Mouse (Mus musculus): Measurements from ENCODE around the gene Dcps. TPM values are rescaled to one million over a fixed set of nuclear protein-coding genes. Genes with fewer than 3 reads are reported as not detected.

The Dcps gene
- polyA plus RNA-seq (2012; ENCODE audit: insufficient read depth, insufficient read length, low replicate concordance, missing spikeins) = not detected in 2 replicates

- TF ChIP-seq CTCF (IDR thresholded peaks at IDR 0.05; ENCODE audit: insufficient read depth, low read depth, low read length) (no peak), POLR2A (IDR thresholded peaks at IDR 0.05; ENCODE audit: insufficient read depth, low read depth, low read length) (peak; percentile 78)
- peak within 1 kb of the TSS; percentile 62 for H3K4me3 ChIP-seq (ENCODE audit: insufficient read depth, low read depth, low read length)
- H3K27ac ChIP-seq (ENCODE audit: insufficient read depth, low read depth, low read length) = peak within 1 kb of the TSS; percentile 76
- 0 out of 2 replicates have a peak, but pooled peaks cover 2% of the 10 kb centered on the region for H3K4me1 ChIP-seq (ENCODE audit: control insufficient read depth, insufficient read depth, low read length)
- WGBS = 0% methylated on average over 38 of the region's 38 CpGs
Observed at GRCm38 (mm10) chr9:35175251-35176123, at the start of gene Dcps. Dcps (minus strand) TSS chr9:35176061.

GRCm38 (mm10) chr9:35223466-35223865 lies 47.6 kb upstream of the Dcps start:
- H3K4me3 ChIP-seq (ENCODE audit: insufficient read depth, low read depth, low read length) = no peak overlapping the region
- H3K27ac ChIP-seq (ENCODE audit: insufficient read depth, low read depth, low read length) = no peak overlapping the region
- WGBS = 98% methylated on average over 3 of the region's 3 CpGs
- TF ChIP-seq CTCF (IDR thresholded peaks at IDR 0.05; ENCODE audit: insufficient read depth, low read depth, low read length) (no peak), POLR2A (IDR thresholded peaks at IDR 0.05; ENCODE audit: insufficient read depth, low read depth, low read length) (no peak)
- no peaks in the 10 kb centered on the region for H3K4me1 ChIP-seq (ENCODE audit: control insufficient read depth, insufficient read depth, low read length)

GRCm38 (mm10) chr9:35217963-35218362 lies 42.1 kb upstream of the Dcps start:
- TF ChIP-seq CTCF (IDR thresholded peaks at IDR 0.05; ENCODE audit: insufficient read depth, low read depth, low read length) (no peak), POLR2A (IDR thresholded peaks at IDR 0.05; ENCODE audit: insufficient read depth, low read depth, low read length) (no peak)
- H3K4me3 ChIP-seq (ENCODE audit: insufficient read depth, low read depth, low read length) = no peak overlapping the region
- WGBS = 61% methylated on average over 1 of the region's 1 CpGs

GRCm38 (mm10) chr9:35211573-35212511 lies 36.0 kb upstream of the Dcps start:
- no peak for TF ChIP-seq CTCF (IDR thresholded peaks at IDR 0.05; ENCODE audit: insufficient read depth, low read depth, low read length)
- TF ChIP-seq POLR2A (IDR thresholded peaks at IDR 0.05; ENCODE audit: insufficient read depth, low read depth, low read length) = no peak
- WGBS = 30% methylated on average over 26 of the region's 26 CpGs
- H3K27ac ChIP-seq (ENCODE audit: insufficient read depth, low read depth, low read length) = no peak overlapping the region
- H3K4me1 ChIP-seq (ENCODE audit: control insufficient read depth, insufficient read depth, low read length) = peaks cover 3% of the 10 kb centered on the region
- peak overlapping the region; percentile 78 for H3K4me3 ChIP-seq (ENCODE audit: insufficient read depth, low read depth, low read length)

More at GRCm38 (mm10) chr9:35217963-35218362, 42.1 kb upstream of the Dcps start:
- Histone ChIP-seq H3K4me1 (ENCODE audit: control insufficient read depth, insufficient read depth, low read length) (no peaks in the 10 kb centered on the region), H3K27ac (ENCODE audit: insufficient read depth, low read depth, low read length) (no peak overlapping the region)

- under 1% methylated on average over 72 of the region's 72 CpGs for WGBS
- peak within 1 kb of the TSS; percentile 87 for H3K27ac ChIP-seq (ENCODE audit: insufficient read depth, low read depth, low read length)
- H3K4me1 ChIP-seq (ENCODE audit: control insufficient read depth, insufficient read depth, low read length) = peaks cover 3% of the 10 kb centered on the region
- H3K4me3 ChIP-seq (ENCODE audit: insufficient read depth, low read depth, low read length) = peak within 1 kb of the TSS; percentile 78
- TF ChIP-seq CTCF (IDR thresholded peaks at IDR 0.05; ENCODE audit: insufficient read depth, low read depth, low read length) (no peak), POLR2A (IDR thresholded peaks at IDR 0.05; ENCODE audit: insufficient read depth, low read depth, low read length) (peak; percentile 97)
Observed at GRCm38 (mm10) chr9:35210542-35211474, 34.9 kb upstream of the Dcps start, which contains the start of gene Foxred1. Foxred1 (minus strand) TSS chr9:35211055.

GRCm38 (mm10) chr9:35204421-35204820 lies 28.6 kb upstream of the Dcps start:
- no peak overlapping the region for H3K27ac ChIP-seq (ENCODE audit: insufficient read depth, low read depth, low read length)
- WGBS = 100% methylated on average over 2 of the region's 2 CpGs
- no peak for TF ChIP-seq POLR2A (IDR thresholded peaks at IDR 0.05; ENCODE audit: insufficient read depth, low read depth, low read length)
- TF ChIP-seq CTCF (IDR thresholded peaks at IDR 0.05; ENCODE audit: insufficient read depth, low read depth, low read length) = no peak

GRCm38 (mm10) chr9:35203536-35203935 lies 27.7 kb upstream of the Dcps start:
- WGBS = 69% methylated on average over 3 of the region's 3 CpGs
- H3K4me3 ChIP-seq (ENCODE audit: insufficient read depth, low read depth, low read length) = no peak overlapping the region
- no peak for TF ChIP-seq CTCF (IDR thresholded peaks at IDR 0.05; ENCODE audit: insufficient read depth, low read depth, low read length)
- TF ChIP-seq POLR2A (IDR thresholded peaks at IDR 0.05; ENCODE audit: insufficient read depth, low read depth, low read length) = no peak
- peaks cover 6% of the 10 kb centered on the region; the same call in 1 of the 2 replicates for H3K4me1 ChIP-seq (ENCODE audit: control insufficient read depth, insufficient read depth, low read length)
- H3K27ac ChIP-seq (ENCODE audit: insufficient read depth, low read depth, low read length) = no peak overlapping the region

More at GRCm38 (mm10) chr9:35204421-35204820, 28.6 kb upstream of the Dcps start:
- Histone ChIP-seq H3K4me3 (ENCODE audit: insufficient read depth, low read depth, low read length) (no peak overlapping the region), H3K4me1 (ENCODE audit: control insufficient read depth, insufficient read depth, low read length) (peaks cover 6% of the 10 kb centered on the region; the same call in 1 of the 2 replicates)

Data from olfactory bulb, adult 2 months (tissue).